Mouse (Mus musculus): ENCODE data around the gene Usp2. TPM values are rescaled to one million over a fixed set of nuclear protein-coding genes. Genes with fewer than 3 reads are reported as not detected.

Usp2 gene
- 3.8 TPM for polyA plus RNA-seq (2015; fragmentation: Illumina TruSeq; extraction: RNeasy Lipid Tissue Mini Kit (QIAGEN cat#74804); ENCODE audit: insufficient read depth, low read depth, low replicate concordance)

DNA sequence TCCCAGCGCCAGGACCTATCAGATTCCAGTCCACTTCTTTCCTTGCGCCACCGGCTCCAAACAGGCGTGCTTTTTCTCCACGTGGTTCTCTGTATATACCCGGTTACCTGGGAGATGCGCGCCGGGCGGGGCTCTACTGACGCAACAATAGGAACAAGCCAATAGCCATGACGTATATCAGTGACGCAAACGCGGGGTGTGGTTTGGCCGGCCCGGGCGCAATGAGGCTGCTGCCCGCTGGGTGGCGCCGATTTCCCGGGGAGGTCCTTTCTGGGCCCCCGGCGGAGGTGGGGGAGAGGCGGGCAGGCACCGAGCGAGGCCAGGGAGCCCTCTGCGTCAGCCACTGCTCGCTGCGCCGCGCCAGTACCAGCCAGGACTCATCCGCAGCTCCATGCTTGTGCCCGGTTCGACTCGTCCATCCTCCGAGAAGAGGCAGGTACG, at the start of gene Usp2:
Usp2 (plus strand) TSS at position 237 of the 441 bp plus-strand sequence.

DNA sequence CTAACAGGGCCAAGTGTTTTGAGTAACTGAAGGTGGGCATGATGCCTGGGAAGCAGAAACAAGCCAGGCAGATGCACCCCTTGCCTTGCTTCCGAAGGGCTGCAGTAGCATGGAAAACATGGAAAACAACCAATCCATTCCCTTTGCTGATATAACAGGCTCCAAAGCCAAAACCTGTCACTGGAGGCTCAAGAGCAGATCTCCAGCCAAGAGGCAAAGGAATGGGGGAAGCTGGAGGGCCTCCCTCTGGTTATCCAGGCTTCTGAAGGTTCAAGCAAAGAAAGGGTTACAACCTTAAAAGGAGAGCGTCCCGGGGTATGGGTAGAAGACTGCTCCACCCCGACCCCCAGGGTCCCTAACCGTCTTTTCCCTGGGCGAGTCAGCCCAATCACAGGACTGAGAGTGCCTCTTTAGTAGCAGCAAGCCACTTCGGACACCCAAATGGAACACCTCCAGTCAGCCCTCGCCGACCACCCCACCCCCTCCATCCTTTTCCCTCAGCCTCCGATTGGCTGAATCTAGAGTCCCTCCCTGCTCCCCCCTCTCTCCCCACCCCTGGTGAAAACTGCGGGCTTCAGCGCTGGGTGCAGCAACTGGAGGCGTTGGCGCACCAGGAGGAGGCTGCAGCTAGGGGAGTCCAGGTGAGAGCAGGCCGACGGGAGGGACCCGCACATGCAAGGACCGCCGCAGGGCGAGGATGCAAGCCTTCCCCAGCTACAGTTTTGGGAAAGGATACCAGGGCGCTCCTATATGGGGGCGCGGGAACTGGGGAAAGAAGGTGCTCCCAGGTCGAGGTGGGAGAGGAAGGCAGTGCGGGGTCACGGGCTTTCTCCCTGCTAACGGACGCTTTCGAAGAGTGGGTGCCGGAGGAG, 23.7 kb upstream of the Usp2 start, which contains the start of gene Thy1:
Thy1 (plus strand) TSS at position 549 of the 872 bp plus-strand sequence.

DNA sequence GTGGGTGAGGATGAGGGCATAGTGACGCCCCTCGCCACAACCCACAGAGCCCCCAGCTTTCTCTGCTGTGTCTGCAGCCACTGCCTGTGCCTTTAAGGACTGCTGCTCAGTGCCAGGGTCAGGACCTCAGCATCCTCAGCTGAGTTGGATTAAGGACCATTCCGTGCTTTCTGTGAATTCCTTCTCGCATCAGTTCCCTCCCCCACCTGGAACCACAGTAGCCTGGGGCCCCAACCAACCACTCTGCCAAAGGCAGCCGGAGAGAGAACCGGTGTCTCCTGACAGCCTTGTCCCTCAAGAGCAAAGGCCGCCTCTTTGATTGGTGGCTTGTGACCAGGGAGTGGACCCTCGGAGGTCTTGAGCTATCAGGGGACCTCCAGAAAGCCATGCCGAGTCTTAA, 34.7 kb downstream of the Usp2 start, which contains the start of gene Mfrp:
Mfrp (plus strand) TSS at position 240 of the 400 bp plus-strand sequence.

DNA sequence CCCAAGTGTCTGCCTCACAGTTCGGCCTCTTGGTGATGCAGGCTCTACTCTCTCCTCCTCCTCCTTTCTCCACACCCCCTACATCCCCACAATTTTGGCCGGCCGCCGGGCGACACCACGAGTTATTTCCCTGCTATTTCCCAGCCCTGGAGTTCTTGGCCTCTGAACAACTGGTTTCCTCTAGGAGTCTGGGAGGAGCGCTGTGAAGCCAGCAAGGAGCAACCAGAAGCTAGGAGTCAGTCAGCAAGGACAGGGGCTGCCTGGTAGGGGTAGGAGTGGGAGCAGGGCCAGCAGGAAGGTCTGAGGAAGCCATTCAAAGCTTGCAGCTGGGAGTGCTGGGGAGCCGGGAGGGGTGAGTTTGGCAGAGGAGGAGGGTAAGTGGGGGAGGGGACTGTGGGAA, 40.3 kb downstream of the Usp2 start, which contains the start of gene C1qtnf5:
C1qtnf5 (plus strand) TSS at position 136 of the 400 bp plus-strand sequence.

DNA sequence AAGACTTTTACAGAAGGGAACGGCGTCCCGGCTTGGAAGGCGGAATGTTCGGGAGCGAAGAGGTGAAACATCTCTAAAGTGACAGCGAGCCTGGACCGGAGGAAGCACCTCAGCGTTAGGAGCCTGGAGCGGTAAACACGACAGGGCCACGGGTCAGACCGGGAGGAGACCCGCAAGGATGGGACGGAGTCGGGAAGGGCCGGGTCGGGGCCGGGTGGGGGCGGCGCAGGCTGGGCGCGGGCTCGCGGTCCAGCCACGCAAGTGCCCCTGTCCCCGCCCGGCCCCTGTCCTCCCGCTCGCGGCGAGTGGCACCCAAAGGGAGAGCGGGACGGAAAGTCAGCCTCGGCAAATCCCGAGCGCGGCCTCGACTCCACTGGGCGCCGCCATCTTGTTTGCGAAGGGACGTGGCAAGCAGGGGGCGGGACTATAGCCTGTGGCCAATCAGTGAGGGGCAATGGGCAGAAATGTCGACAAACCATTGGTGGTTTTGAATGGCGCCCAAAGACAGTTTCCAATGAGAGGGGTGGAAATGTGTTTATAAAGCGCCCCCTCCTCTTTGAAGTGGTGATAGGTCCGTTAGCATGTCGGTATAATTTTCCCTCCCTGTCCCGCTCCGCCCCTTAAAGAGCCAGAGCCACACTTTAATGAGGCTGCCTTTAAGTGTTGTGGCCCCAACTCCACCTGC, 46.4 kb downstream of the Usp2 start, which contains the start of the genes Gm49380 and Rnf26:
Gm49380 (minus strand) TSS at position 396 of the 685 bp plus-strand sequence.
Rnf26 (minus strand) TSS at position 413 of the 685 bp plus-strand sequence.

DNA sequence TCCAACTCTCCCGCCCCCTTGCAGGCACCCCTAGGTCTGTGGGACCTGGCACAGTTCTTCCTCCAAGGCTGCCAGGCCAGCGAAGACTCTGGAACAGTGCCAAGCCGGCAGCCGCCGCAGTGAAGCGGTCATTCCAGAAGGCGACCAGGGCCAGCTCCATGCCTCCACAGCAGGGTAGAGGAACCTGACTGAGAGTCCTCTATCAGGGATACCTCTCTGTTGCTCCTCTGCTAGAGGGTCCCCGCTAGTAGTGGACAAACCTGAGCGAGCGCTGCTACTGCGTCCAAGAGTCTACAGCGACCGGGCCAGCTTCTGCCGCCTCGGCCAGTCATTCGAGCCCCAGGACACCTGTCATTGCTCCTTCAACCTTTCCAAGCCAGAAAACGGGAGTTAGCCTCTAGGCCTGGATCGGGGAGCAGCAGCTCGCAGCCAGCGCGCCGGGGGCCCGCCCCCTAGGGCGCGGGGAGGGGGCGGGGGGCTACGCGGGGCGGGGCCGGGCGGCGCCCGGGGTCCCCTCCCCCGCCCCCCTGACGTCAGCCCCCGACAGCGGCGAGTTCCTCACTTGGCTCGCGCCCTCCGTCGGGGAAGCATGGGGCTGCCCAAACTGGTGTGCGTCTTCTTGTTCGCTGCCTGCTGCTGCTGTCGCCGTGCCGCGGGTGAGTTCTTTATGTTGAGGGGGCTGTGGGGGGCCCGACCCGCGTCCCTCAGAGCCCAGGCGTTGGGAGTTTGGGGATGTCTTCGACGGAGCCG, 67.5 kb downstream of the Usp2 start, which contains the start of gene Mcam:
Mcam (plus strand) TSS at position 369 of the 750 bp plus-strand sequence.

Other genes starting within 250 kb of the Usp2 start
- gene Thy1, start 23.6 kb upstream of the Usp2 start, polyA plus RNA-seq (2015; fragmentation: Illumina TruSeq; extraction: RNeasy Lipid Tissue Mini Kit (QIAGEN cat#74804); ENCODE audit: insufficient read depth, low read depth, low replicate concordance), result 32.5 TPM
- not detected for gene Mfrp, start 34.7 kb downstream of the Usp2 start, polyA plus RNA-seq (2015; fragmentation: Illumina TruSeq; extraction: RNeasy Lipid Tissue Mini Kit (QIAGEN cat#74804); ENCODE audit: insufficient read depth, low read depth, low replicate concordance)
- 4.0 TPM for gene C1qtnf5, start 40.2 kb downstream of the Usp2 start, polyA plus RNA-seq (2015; fragmentation: Illumina TruSeq; extraction: RNeasy Lipid Tissue Mini Kit (QIAGEN cat#74804); ENCODE audit: insufficient read depth, low read depth, low replicate concordance)
- 0.68 TPM for gene Gm49380, start 46.5 kb downstream of the Usp2 start, polyA plus RNA-seq (2015; fragmentation: Illumina TruSeq; extraction: RNeasy Lipid Tissue Mini Kit (QIAGEN cat#74804); ENCODE audit: insufficient read depth, low read depth, low replicate concordance)
- 3.7 TPM for gene Rnf26, start 46.5 kb downstream of the Usp2 start, polyA plus RNA-seq (2015; fragmentation: Illumina TruSeq; extraction: RNeasy Lipid Tissue Mini Kit (QIAGEN cat#74804); ENCODE audit: insufficient read depth, low read depth, low replicate concordance)
- 20.3 TPM for gene Mcam, start 67.4 kb downstream of the Usp2 start, polyA plus RNA-seq (2015; fragmentation: Illumina TruSeq; extraction: RNeasy Lipid Tissue Mini Kit (QIAGEN cat#74804); ENCODE audit: insufficient read depth, low read depth, low replicate concordance)
- 3.7 TPM for gene Cbl, start 167.0 kb downstream of the Usp2 start, polyA plus RNA-seq (2015; fragmentation: Illumina TruSeq; extraction: RNeasy Lipid Tissue Mini Kit (QIAGEN cat#74804); ENCODE audit: insufficient read depth, low read depth, low replicate concordance)
- gene Ccdc153, start 173.7 kb downstream of the Usp2 start, polyA plus RNA-seq (2015; fragmentation: Illumina TruSeq; extraction: RNeasy Lipid Tissue Mini Kit (QIAGEN cat#74804); ENCODE audit: insufficient read depth, low read depth, low replicate concordance), result not detected
- not detected for gene Pdzd3, start 184.4 kb downstream of the Usp2 start, polyA plus RNA-seq (2015; fragmentation: Illumina TruSeq; extraction: RNeasy Lipid Tissue Mini Kit (QIAGEN cat#74804); ENCODE audit: insufficient read depth, low read depth, low replicate concordance)
- gene Nlrx1, start 201.6 kb downstream of the Usp2 start, polyA plus RNA-seq (2015; fragmentation: Illumina TruSeq; extraction: RNeasy Lipid Tissue Mini Kit (QIAGEN cat#74804); ENCODE audit: insufficient read depth, low read depth, low replicate concordance), result 1.5 TPM
- gene Abcg4, start 221.6 kb downstream of the Usp2 start, polyA plus RNA-seq (2015; fragmentation: Illumina TruSeq; extraction: RNeasy Lipid Tissue Mini Kit (QIAGEN cat#74804); ENCODE audit: insufficient read depth, low read depth, low replicate concordance), result not detected
- gene Hinfp, start 238.7 kb downstream of the Usp2 start, polyA plus RNA-seq (2015; fragmentation: Illumina TruSeq; extraction: RNeasy Lipid Tissue Mini Kit (QIAGEN cat#74804); ENCODE audit: insufficient read depth, low read depth, low replicate concordance), result 6.1 TPM

All from pancreas, adult 10 weeks (tissue).